Mouse (Mus musculus) MEL-GATA-1-ER (cell line): ENCODE results near the gene Lrrc34.

ENCODE experiments used
- DNase-seq: peaks from one replicate; pipeline ENCODE4 v3.0.0-alpha.2; 2012; ENCODE audit warnings: low read depth; ENCODE audit errors: extremely low read depth

Lrrc34 gene

GRCm38 (mm10) chr3:30647440-30648090, at the start of gene Lrrc34:
Gene Lrrc34, minus strand, starts transcription at chr3:30647869.
- DNase-seq: no peak

- no peak for DNase-seq
These were observed 48.7 kb upstream of the Lrrc34 start for GRCm38 (mm10) chr3:30696346-30696745.

- no peak for DNase-seq
These were observed 48.0 kb upstream of the Lrrc34 start for GRCm38 (mm10) chr3:30695661-30696060.

- no peak for DNase-seq
These were observed 43.3 kb upstream of the Lrrc34 start for GRCm38 (mm10) chr3:30690976-30691375.

GRCm38 (mm10) chr3:30687216-30687615, 39.5 kb upstream of the Lrrc34 start:
- DNase-seq: no peak

- peak; percentile 75 for DNase-seq
These were observed 35.5 kb upstream of the Lrrc34 start for GRCm38 (mm10) chr3:30683190-30683589.

- no peak for DNase-seq
These were observed 10.8 kb upstream of the Lrrc34 start for GRCm38 (mm10) chr3:30658486-30658885.

GRCm38 (mm10) chr3:30655937-30656336, 8.3 kb upstream of the Lrrc34 start:
- no peak for DNase-seq

- no peak for DNase-seq
These were observed 2.6 kb upstream of the Lrrc34 start for GRCm38 (mm10) chr3:30650062-30650841.

GRCm38 (mm10) chr3:30648466-30648865, 797 bp upstream of the Lrrc34 start:
- no peak for DNase-seq

- DNase-seq: no peak
These were observed 908 bp downstream of the Lrrc34 start for GRCm38 (mm10) chr3:30646761-30647160.

GRCm38 (mm10) chr3:30644207-30644606, 3.5 kb downstream of the Lrrc34 start, which contains the start of gene Lrriq4:
Gene Lrriq4, plus strand, starts transcription at chr3:30644507.
- DNase-seq: no peak

- DNase-seq: no peak
These were observed 12.0 kb downstream of the Lrrc34 start for GRCm38 (mm10) chr3:30635629-30636028.

- no peak for DNase-seq
These were observed 14.0 kb downstream of the Lrrc34 start for GRCm38 (mm10) chr3:30633681-30634080.

- peak; percentile 25 for DNase-seq
These were observed 27.5 kb downstream of the Lrrc34 start for GRCm38 (mm10) chr3:30620132-30620531.

GRCm38 (mm10) chr3:30610930-30611329, 36.7 kb downstream of the Lrrc34 start:
- DNase-seq: no peak

- no peak for DNase-seq
These were observed 38.7 kb downstream of the Lrrc34 start for GRCm38 (mm10) chr3:30608999-30609398.

- no peak for DNase-seq
These were observed 44.4 kb downstream of the Lrrc34 start for GRCm38 (mm10) chr3:30603256-30603655.

- DNase-seq: peak; percentile 51
These were observed 45.0 kb downstream of the Lrrc34 start for GRCm38 (mm10) chr3:30602740-30603098.

GRCm38 (mm10) chr3:30602065-30602739, 45.5 kb downstream of the Lrrc34 start, which contains the start of gene Mynn:
Gene Mynn, plus strand, starts transcription at chr3:30602065.
- peak; percentile 94 for DNase-seq

- DNase-seq: no peak
These were observed 46.0 kb downstream of the Lrrc34 start for GRCm38 (mm10) chr3:30601610-30602064.

- DNase-seq: peak; percentile 87
These were observed 46.5 kb downstream of the Lrrc34 start for GRCm38 (mm10) chr3:30601175-30601574.
